Mouse (Mus musculus): ENCODE measurements around the gene Bzw1.

- TF ChIP-seq POLR2A (IDR thresholded peaks at IDR 0.05; ENCODE audit: control insufficient read depth, low read depth, low read length) (no peak), CTCF (IDR thresholded peaks at IDR 0.05; ENCODE audit: control insufficient read depth, insufficient read depth, insufficient replicate concordance, low read depth, low read length) (no peak)
These were observed 48.8 kb upstream of the Bzw1 start for GRCm38 (mm10) chr1:58343861-58344260.
